Mouse (Mus musculus) myocyte (in vitro differentiated cells): ENCODE data around the gene Itga2b.

Experiments
- MAX ChIP-seq: IDR thresholded peaks from one replicate; pipeline ENCODE4 v1.6.1; 2011; ENCODE audit warnings: low read depth, mild to moderate bottlenecking, control low read depth
- POLR2A ChIP-seq: IDR thresholded peaks from one replicate; pipeline ENCODE4 v1.6.1; 2011; ENCODE audit warnings: low read depth, mild to moderate bottlenecking, control low read depth, moderate library complexity; ENCODE audit not compliant: insufficient read length
- TCF12 ChIP-seq: IDR thresholded peaks from one replicate; pipeline ENCODE4 v1.6.1; 2011; ENCODE audit warnings: mild to moderate bottlenecking, control low read depth; ENCODE audit not compliant: poor library complexity, insufficient read depth, severe bottlenecking
- USF1 ChIP-seq: IDR thresholded peaks from one replicate; pipeline ENCODE4 v1.6.1; 2011; ENCODE audit warnings: low read depth, mild to moderate bottlenecking, control low read depth, moderate library complexity

DNA sequence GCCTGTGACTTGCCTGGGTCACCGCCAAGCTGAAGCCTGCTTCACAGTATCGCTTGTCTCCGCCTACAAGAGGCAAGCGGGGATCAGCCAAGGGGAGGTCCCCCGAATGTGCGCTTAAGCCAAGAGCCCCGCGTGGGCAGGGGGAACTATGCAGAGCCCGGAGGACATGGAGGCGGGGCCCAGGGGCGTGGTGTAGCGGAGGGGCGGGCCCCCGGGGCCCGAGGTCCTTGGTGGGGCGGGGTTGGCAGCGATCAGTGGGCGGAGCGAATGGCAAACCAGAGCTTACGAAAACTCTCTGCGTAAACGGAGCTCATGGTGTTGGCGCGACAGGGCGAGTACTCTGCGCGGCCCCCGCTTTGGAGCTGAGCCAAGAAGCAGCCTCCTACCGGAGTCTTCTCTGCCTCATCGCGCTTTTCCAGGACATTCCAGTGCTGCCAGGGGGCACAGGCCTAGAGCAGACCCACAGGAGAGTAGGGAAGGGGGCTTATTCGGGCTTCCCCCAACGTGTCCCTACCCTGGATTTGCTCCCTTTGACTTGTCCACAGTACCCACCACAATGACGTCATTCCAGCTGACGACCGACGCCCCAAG, 2.8 kb downstream of the Itga2b start:
- TF ChIP-seq MAX (no peak), USF1 (no peak), POLR2A (peak; percentile 83), TCF12 (no peak)
